Mouse (Mus musculus) lung, embryonic 14.5 days (tissue): ENCODE data around the gene Grip2. TPM values are rescaled to one million over a fixed set of nuclear protein-coding genes. Genes with fewer than 3 reads are reported as not detected.
A peak's percentile ranks its signal among the peaks of the same experiment; 100 is the strongest.

Experiments
- ATAC-seq: fragments of 200-750 bp; cut with Nextera tagmentation; 2 replicates; pipeline ENCODE4 v1.8.0; 2017; ENCODE audit warnings: mild to moderate bottlenecking, moderate TSS enrichment, moderate library complexity; ENCODE audit not compliant: insufficient read depth
- DNase-seq: peaks from one replicate; pipeline ENCODE4 v3.0.0-alpha.2; 2015
- H3K27ac ChIP-seq: fragments of 300-500 bp; sonication (generic); 2 replicates; pipeline ENCODE4 v1.5.1; 2014; ENCODE audit warnings: low read depth, mild to moderate bottlenecking, moderate library complexity
- H3K27me3 ChIP-seq: fragments of 300-500 bp; sonication (generic); 2 replicates; pipeline ENCODE4 v1.6.1; 2014; ENCODE audit warnings: low read length, control low read depth; ENCODE audit not compliant: insufficient read depth
- H3K36me3 ChIP-seq: fragments of 300-500 bp; sonication (generic); 2 replicates; pipeline ENCODE4 v1.6.1; 2014; ENCODE audit warnings: control low read depth; ENCODE audit not compliant: insufficient read depth
- H3K4me1 ChIP-seq: fragments of 300-500 bp; sonication (generic); 2 replicates; pipeline ENCODE4 v1.6.1; 2014; ENCODE audit warnings: antibody characterized with exemption, control low read depth; ENCODE audit not compliant: insufficient read depth
- H3K4me2 ChIP-seq: fragments of 300-500 bp; sonication (generic); 2 replicates; pipeline ENCODE4 v1.6.1; 2014; ENCODE audit warnings: mild to moderate bottlenecking
- H3K4me3 ChIP-seq: fragments of 300-500 bp; sonication (generic); 2 replicates; pipeline ENCODE4 v1.5.1; 2014; ENCODE audit warnings: low read depth, low read length
- H3K9ac ChIP-seq: fragments of 300-500 bp; sonication (generic); 2 replicates; pipeline ENCODE4 v1.6.1; 2014
- H3K9me3 ChIP-seq: fragments of 300-500 bp; sonication (generic); 2 replicates; pipeline ENCODE4 v1.6.1; 2016; ENCODE audit warnings: low read depth, low read length, control low read depth
- CTCF ChIP-seq: IDR thresholded peaks from 2 replicates; pipeline ENCODE4 v1.5.1; 2016; ENCODE audit warnings: antibody characterized with exemption, low read depth
- WGBS: fragments of 180-500 bp; shearing (Covaris S2); extraction: QIAGEN DNeasy Blood & Tissue Kit; methylation state at CpG from one replicate; pipeline ENCODE4 v1.1.7; 2014; 5-methylcytosine and 5-hydroxymethylcytosine counted together
- polyA plus RNA-seq: library from polyadenylated mRNA; unstranded; fragments of >200 nt; fragmentation: Nextera tagmentation; extraction: Ambion mirVana; gene quantifications from 2 replicates; pipeline ENCODE4 v1.2.1, GENCODE M21; 2014

The Grip2 gene
- polyA plus RNA-seq, 1 experiment from 2014 or later: 0.14 TPM

DNA sequence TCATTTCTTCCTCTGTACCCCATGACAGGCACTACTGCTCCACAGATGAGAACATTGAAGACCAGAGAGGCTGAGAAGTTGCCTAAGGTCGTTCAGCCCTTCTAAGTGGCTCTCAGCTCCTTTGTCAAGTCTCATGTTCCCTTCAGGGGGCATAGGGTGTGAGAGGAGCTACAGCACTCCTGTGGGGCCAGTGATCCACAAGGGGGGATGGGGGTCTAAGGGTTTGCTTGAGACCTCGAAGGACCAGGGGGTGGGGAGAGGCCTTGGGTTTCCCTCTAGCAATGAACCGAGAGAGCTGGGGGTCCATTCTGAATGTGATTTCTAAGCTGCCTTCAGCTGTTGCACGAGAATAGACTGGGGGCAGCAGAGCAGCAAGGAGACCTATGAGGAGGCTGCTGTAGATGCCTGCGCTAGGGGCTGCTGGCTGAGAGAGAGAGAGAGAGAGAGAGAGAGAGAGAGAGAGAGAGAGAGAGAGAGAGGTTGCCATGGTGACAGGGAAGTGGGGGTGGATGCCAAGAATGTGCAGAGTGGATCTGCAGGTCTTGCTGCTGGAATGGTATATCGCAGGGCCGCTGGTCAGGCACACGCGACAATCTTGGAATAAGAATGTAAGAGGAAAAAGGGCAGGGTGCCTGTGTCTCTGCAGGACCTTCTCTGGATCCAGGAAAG lies 107.1 kb downstream of the Grip2 start:
- peak overlapping the region; percentile 54; the same call in 1 of the 2 replicates for H3K27ac ChIP-seq
- ATAC-seq: peak; percentile 81

DNA sequence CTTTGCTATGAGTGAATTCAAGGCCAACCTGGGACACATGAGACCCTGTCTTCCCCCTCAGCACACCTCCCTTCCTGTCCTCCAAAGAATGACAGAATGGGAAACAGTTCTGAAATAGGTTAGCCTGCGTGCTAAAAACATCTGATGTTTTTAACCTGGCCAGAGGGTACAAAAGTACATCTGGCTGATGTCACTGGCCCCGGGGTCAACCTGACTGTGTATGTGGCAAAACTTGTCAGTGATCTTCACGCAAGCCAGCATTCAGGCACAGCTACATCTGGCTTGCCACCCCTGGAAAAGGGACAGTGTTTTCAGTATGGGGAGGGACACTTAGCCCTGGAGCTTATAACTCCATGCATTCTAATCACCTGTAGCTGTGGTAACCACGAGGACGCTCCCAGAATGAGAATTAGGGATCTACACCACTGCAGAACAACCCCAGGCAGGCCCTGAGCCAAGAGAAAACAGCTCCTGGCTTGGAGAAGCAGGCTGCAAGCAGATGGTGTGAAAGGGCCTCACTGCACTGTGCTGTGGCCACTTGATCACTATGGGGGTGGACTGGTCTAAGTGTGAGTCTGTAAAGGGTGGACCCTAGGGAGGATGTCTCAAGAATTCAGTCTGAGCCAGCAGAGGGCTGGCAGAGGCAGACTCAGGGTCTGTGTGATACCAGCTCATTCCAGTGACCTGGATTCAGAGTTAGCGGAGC lies 107.9 kb downstream of the Grip2 start:
- H3K4me3 ChIP-seq: no peak overlapping the region
- H3K9me3 ChIP-seq: no peaks in the 10 kb centered on the region
- peaks cover 23% of the 10 kb centered on the region for H3K36me3 ChIP-seq
- ATAC-seq (peak; percentile 32; the same call in 1 of the 2 replicates), DNase-seq (no peak)
- peaks cover 12% of the 10 kb centered on the region for H3K4me1 ChIP-seq
- 71% methylated on average over 6 of the region's 6 CpGs for WGBS
- no peaks in the 10 kb centered on the region for H3K27me3 ChIP-seq
- H3K4me2 ChIP-seq: no peak overlapping the region
- TF ChIP-seq CTCF: no peak
- H3K27ac ChIP-seq: no peak overlapping the region
- no peak overlapping the region for H3K9ac ChIP-seq

More for the DNA sequence above, 107.1 kb downstream of the Grip2 start:
- TF ChIP-seq CTCF: no peak
- H3K27me3 ChIP-seq: no peaks in the 10 kb centered on the region
- DNase-seq: peak; percentile 80
- peaks cover 12% of the 10 kb centered on the region for H3K4me1 ChIP-seq
- H3K4me3 ChIP-seq: no peak overlapping the region
- 0 out of 2 replicates have a peak overlapping the region, but pooled peaks have one; percentile 16 for H3K4me2 ChIP-seq
- H3K36me3 ChIP-seq: peaks cover 25% of the 10 kb centered on the region
- no peaks in the 10 kb centered on the region for H3K9me3 ChIP-seq
- WGBS: 7% methylated on average over 9 of the region's 9 CpGs
- H3K9ac ChIP-seq: no peak overlapping the region

DNA sequence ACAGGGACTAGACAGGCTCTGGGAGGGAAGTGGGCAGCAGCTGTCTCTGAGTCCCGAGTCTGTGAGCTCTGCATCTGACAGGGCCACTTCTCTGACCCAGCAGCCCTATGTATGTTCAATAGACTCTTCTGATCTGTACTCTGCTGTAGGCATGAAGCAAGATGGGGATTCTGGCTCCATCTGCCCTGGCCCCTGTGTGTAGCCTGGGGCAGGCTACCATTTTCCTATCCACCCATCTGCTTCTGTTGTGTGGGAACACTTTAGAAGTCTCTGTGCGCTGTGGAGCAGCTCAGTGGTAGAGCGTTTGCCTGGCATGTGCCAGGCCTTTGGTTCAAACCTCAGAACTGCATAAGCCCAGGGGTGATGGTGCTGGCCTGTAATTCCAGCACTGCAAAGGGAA lies 108.4 kb downstream of the Grip2 start:
- no peaks in the 10 kb centered on the region for H3K9me3 ChIP-seq
- H3K27ac ChIP-seq: no peak overlapping the region
- no peak overlapping the region for H3K4me3 ChIP-seq
- DNase-seq (no peak), ATAC-seq (no peak)
- no peak overlapping the region for H3K9ac ChIP-seq
- H3K4me2 ChIP-seq: no peak overlapping the region
- 60% methylated on average over 3 of the region's 3 CpGs for WGBS
- H3K36me3 ChIP-seq: peaks cover 18% of the 10 kb centered on the region
- no peaks in the 10 kb centered on the region for H3K27me3 ChIP-seq
- peaks cover 15% of the 10 kb centered on the region for H3K4me1 ChIP-seq
- TF ChIP-seq CTCF: no peak

DNA sequence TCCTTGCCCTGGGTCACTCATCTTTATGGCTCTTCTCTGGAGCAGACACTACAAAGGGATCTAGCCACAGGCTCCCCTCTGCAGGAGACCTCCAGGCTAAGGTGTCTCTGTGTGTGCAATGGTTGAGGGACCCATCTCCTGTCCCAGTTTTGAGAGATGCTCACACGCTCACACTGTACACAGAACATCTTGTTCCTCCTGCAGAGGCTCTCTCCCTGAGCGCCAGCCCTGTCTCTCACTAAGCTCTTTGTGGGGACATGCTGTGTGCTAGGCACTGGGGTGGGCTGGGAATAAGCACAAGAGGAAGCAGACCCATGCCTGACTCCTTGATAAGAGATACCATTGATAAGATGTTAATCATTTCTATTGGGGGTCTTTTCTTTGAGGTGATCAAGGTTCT lies 109.0 kb downstream of the Grip2 start:
- Histone ChIP-seq H3K9me3 (no peaks in the 10 kb centered on the region), H3K4me1 (peaks cover 20% of the 10 kb centered on the region), H3K4me3 (no peak overlapping the region), H3K4me2 (no peak overlapping the region), H3K36me3 (peaks cover 13% of the 10 kb centered on the region), H3K9ac (no peak overlapping the region), H3K27me3 (no peaks in the 10 kb centered on the region), H3K27ac (no peak overlapping the region)
- TF ChIP-seq CTCF: no peak
- ATAC-seq (no peak), DNase-seq (no peak)
- 81% methylated on average over 2 of the region's 2 CpGs for WGBS

DNA sequence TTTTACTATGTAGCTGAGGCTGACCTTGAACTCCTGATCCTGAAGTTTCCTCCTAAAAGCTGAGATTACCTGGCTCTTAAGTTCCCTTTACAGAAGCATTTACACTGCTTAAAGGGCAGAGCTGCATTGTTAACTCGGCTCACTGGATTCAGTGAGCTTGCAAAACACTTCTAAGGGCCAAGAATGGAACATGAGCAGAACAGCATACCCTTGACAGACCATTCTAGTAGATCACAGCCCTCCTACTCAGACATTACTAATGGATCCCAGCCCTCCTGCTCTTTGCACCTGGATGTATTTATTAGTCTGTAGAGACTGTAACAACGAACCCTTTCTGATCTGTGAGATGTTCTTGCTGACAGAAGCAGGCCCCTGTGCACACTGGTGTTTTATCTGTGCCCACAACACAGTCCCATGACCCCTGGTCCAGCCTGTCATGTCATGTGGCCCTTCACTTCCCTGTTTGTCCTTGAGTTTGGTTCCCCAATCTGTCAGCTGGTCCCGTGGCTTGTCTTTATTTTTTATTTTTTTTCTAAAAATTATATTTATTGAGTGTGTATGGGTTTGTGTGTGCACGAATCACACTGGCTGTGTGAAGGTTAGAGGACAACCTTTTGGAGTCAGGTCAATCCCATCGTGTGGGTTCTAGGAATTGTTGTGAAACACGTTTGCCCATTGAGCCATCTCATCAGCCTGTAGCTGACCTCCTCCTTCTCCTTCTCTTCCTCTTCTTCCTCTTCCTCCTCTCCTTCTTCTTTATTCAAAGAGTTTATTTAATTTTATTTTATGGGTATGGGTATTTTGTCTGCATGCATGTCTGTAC lies 110.9 kb downstream of the Grip2 start:
- no peak overlapping the region for H3K4me2 ChIP-seq
- WGBS: 63% methylated on average over 6 of the region's 6 CpGs
- no peak overlapping the region for H3K4me3 ChIP-seq
- H3K4me1 ChIP-seq: peaks cover 28% of the 10 kb centered on the region
- no peak overlapping the region for H3K9ac ChIP-seq
- H3K9me3 ChIP-seq: no peaks in the 10 kb centered on the region
- no peak for TF ChIP-seq CTCF
- no peak overlapping the region for H3K27ac ChIP-seq
- ATAC-seq (no peak), DNase-seq (no peak)
- no peaks in the 10 kb centered on the region for H3K27me3 ChIP-seq
- peaks cover 9% of the 10 kb centered on the region; the same call in 1 of the 2 replicates for H3K36me3 ChIP-seq

DNA sequence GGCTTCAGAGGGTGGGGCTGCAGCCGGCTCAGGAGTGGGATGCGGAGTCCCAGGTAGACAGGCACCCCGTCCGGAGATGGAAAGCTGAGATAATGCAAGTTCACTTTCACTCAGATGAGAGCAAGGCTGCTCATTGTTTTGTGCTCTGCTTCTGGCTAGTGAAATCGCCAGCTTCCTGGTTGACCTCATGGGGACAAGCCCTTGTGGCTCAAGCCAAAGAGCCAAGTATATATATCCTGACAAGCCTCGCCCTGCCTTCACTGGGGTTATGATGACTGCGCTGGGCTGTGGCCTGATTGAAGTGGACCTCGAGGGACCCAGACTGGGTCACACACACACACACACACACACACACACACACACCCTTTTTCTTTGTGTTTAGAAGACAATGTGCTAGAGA lies 112.0 kb downstream of the Grip2 start:
- 78% methylated on average over 8 of the region's 8 CpGs for WGBS
- TF ChIP-seq CTCF: no peak
- Histone ChIP-seq H3K9me3 (no peaks in the 10 kb centered on the region), H3K9ac (no peak overlapping the region), H3K4me3 (no peak overlapping the region), H3K36me3 (peaks cover 9% of the 10 kb centered on the region; the same call in 1 of the 2 replicates), H3K4me2 (no peak overlapping the region), H3K27ac (no peak overlapping the region), H3K27me3 (no peaks in the 10 kb centered on the region), H3K4me1 (peaks cover 20% of the 10 kb centered on the region)
- DNase-seq (no peak), ATAC-seq (no peak)

DNA sequence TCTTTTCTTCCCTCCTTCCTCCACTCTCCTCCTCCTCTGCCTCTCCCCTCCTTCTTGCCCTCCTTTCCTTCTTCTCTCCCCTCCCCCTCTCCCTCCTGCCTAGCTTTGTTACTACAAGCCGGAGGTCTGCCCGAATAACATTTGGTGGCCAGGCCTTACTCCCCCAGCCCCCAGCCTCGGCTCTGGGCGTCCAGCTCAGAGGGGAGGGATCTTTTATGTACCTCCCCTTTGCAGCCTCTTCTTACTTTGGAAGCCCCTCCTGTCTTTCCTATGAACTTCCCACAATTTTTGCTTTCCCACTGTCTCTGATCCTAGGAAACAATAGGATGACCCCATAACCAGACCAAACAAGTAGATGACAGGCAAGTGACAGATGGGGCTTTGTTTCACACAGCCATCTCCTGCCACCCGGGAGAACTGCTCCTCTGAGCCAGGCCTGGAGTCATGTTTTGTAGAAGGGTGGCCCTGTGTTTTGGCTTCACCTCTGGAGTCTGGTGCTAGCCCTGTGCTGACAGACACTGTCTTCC lies 113.6 kb downstream of the Grip2 start:
- no peak for DNase-seq

More for the DNA sequence above, 113.6 kb downstream of the Grip2 start:
- Histone ChIP-seq H3K9ac (no peak overlapping the region), H3K27me3 (no peaks in the 10 kb centered on the region), H3K27ac (peak overlapping the region; percentile 68), H3K4me3 (no peak overlapping the region), H3K36me3 (peaks cover 9% of the 10 kb centered on the region; the same call in 1 of the 2 replicates), H3K9me3 (no peaks in the 10 kb centered on the region), H3K4me2 (0 out of 2 replicates have a peak overlapping the region, but pooled peaks have one; percentile 16), H3K4me1 (peaks cover 16% of the 10 kb centered on the region)
- ATAC-seq: peak; percentile 38; the same call in 1 of the 2 replicates
- WGBS: 10% methylated on average over 5 of the region's 5 CpGs
- no peak for TF ChIP-seq CTCF
